Mouse (Mus musculus): ENCODE measurements around the gene Teddm3. TPM values are rescaled to one million over a fixed set of nuclear protein-coding genes. Genes with fewer than 3 reads are reported as not detected.
"Not testable (repeated sequence)": the region's sequence is repeated elsewhere in the genome, so short reads cannot be mapped to it uniquely, and the experiment has no call there.

Gene Teddm3
- total RNA-seq, 2 experiments from 2014 or later = 0.85 TPM

GRCm38 (mm10) chr16:21151564-21152361 lies 2.0 kb downstream of the Teddm3 start:
- DNase-seq (ENCODE audit: low spot score in 2 of 2) = no peak

GRCm38 (mm10) chr16:21149896-21150295 lies 3.9 kb downstream of the Teddm3 start:
- DNase-seq (ENCODE audit: low spot score in 2 of 2) = no peak

GRCm38 (mm10) chr16:21148451-21148850 lies 5.3 kb downstream of the Teddm3 start:
- DNase-seq (ENCODE audit: low spot score in 2 of 2) = not testable (repeated sequence)

- no peak for DNase-seq (ENCODE audit: low spot score in 2 of 2)
Observed at GRCm38 (mm10) chr16:21136312-21137083, 17.3 kb downstream of the Teddm3 start.

DNA sequence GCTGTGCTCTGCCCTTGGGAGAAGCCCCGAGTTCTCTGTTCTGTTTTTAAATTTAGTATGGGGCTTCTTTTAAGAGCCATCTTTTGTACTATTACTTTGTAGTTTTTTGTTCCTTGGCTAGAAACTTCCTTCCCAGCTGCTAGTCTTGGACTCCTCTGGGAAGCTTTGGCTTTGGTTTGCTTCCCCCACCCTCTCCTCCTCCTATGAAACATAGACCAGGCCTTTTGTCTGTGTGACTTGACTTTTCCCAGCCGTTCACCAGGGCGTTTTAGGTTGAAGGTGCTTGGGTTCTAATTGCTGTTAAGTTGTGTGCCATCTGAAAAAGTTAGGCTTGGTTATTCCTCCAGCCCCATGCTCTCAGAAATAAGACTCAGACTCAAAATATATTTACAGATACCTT lies 26.1 kb downstream of the Teddm3 start:
- not testable (repeated sequence) for DNase-seq (ENCODE audit: low spot score in 2 of 2)

DNA sequence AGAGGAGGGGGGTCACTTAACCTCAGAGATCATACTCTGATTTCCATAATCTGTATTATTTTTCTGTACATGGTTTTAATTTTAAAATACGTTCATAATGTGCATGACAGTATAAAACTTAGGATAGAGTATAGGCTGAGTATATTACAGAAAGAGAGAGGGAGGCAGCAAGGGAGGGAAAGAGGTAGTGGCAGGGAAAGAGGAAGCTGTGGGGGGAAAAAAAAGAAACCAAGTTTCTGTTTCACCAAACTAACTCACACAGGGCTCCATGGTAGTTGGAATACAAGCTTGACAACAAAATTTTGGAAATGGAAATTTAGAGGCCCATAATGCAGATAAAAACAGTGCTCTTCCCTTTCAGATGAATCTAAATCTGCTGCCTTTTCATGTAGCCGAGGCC lies 31.0 kb downstream of the Teddm3 start:
- not testable (repeated sequence) for DNase-seq (ENCODE audit: low spot score in 2 of 2)

DNA sequence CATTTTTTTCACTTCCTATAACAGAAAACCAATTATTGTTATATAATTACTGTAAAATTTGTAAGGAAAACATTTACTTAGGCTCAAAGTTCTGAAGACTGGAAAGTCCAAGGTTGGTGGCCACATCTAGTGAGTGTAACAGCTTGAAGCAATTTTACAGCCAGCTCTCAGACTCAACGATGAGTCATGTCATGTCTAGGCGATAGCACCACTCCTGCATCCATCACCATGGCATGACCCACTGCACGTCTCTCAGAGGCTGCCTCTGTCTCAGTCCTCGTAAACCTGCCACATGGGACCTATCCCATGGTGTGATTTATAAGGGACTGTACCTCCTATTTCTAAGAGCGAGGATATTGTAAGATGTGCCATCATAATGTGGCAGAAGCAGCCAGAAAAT lies 37.7 kb downstream of the Teddm3 start:
- DNase-seq (ENCODE audit: low spot score in 2 of 2) = no peak

- DNase-seq (ENCODE audit: low spot score in 2 of 2) = no peak
Observed at GRCm38 (mm10) chr16:21109473-21109872, 44.3 kb downstream of the Teddm3 start.

Other genes starting within 250 kb of the Teddm3 start
- gene Ephb3, start 50.8 kb upstream of the Teddm3 start, total RNA-seq (2021) = 10 to 100 TPM; 22.3 to 28.3 TPM